Mouse (Mus musculus): ENCODE measurements around the gene Arhgef11.

- TF ChIP-seq POLR2A (IDR thresholded peaks at IDR 0.05; ENCODE audit: low read depth, low read length) (no peak), CTCF (IDR thresholded peaks at IDR 0.05; ENCODE audit: extremely low read depth, insufficient read length, insufficient replicate concordance, low read depth, low read length) (no peak)
Observed at GRCm38 (mm10) chr3:87631408-87631807, 14.0 kb downstream of the Arhgef11 start.
